Mouse (Mus musculus): ENCODE measurements around the gene Cyb561d1.
"Not testable (repeated sequence)": the region's sequence is repeated elsewhere in the genome, so short reads cannot be mapped to it uniquely, and the experiment has no call there.

The Cyb561d1 gene

DNA sequence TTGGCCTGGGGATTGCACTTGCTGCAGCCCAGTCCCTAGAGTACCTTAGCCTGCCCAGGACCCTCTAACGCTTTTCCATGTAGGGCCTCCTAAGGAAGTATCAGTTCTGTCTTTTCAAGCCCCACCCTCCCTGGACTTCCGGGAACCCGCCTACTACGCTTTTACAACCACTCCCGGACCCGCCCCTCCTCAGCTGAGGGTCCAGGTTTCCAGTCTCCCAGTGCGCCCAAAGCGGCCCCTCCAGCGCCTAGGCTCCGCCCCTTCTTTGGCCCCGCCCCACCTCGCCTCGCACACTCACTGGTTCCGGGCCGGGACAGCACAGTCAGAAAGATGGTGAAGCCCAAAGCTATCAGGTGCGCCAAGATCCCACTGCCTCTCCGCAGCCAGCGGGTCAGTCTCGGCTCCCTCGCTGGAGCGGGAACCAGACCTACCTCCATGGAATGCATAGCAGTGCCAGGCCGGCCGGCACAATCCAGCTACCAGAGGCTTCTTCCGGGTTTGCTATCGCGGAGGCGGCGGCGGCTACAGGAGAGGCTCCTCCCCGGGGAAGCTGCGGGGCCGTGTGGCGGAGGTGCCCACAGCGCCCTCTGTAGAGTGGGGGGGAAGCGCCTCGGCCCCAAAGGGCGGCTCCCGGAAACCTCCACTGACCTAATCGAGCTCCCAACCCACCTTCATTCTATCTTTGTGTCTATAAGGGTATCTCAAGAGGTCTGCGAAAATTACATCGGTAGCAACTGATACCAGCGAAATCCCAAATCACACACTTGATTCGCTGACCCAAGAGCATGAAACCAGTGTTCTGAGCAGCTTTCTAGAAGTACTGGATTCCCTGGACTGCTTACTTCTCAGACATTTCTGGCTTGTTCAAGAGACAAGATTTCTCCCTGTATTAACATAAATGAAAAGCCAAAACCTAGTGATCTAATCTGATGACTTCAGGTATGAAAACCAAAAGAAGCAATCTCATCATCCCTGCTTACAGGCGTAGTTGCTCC is at the start of gene Cyb561d1:
Gene Cyb561d1 (minus strand): TSS at position 884 of the 995 bp plus-strand sequence.
- peak; percentile 39 for ATAC-seq (ENCODE audit: low TSS enrichment)

GRCm38 (mm10) chr3:108246857-108247256 is 45.8 kb upstream of the Cyb561d1 start:
- no peak for ATAC-seq (ENCODE audit: low TSS enrichment)

DNA sequence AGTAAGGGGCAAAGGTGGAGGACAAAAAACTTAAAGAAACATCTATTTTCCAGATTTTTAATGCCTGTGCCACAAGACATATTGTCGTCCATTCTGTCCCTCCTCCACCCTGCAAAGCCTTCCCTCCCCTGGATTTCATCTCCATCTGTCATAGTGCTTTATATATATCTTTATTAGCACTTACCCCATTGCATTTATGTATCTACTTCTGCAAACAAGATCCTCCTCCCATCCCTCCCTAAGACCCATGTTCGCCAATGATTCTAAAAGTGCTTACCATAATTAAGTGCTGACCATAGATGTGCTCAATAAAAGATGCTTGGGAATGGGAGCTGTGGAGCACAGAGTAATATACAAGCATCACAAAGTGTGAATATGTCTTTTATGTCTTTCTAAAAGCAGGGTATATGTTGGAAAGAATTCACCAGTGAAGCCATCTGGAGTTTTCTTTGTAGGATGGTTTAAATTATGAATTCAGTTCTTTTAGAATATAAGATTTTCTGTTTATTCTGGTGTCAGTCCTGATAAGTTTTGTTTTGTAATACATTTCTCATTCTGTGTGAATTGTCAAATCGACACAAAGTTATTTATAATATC is 40.3 kb upstream of the Cyb561d1 start:
- ATAC-seq (ENCODE audit: low TSS enrichment), result peak; percentile 81

DNA sequence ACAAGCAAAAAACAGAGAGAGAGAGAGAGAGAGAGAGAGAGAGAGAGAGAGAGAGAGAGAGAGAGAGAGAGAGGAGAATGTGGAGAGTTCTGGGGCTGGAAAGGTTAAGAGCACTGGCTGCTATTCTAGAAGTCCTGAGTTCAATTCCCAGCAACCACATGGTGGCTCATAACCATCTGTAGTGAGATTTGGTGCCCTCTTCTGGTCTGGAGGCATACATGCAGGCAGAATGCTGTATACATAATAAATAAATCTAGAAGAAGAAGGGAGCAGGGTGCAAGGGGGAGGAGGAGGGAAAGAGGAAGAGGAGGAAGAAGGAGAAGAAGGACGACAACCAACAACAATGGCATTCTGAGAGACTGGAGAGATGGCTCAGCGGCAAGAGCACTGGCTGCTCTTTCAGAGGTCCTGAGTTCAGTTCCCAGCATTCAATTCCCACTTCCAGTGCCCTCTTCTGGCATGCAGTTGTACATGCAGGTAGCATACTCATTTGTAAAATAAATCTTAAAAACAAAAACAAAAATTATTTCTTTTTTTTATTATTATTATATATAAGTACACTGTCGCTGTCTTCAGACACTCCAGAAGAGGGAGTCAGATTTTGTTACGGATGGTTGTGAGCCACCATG is 36.6 kb upstream of the Cyb561d1 start:
- not testable (repeated sequence) for ATAC-seq (ENCODE audit: low TSS enrichment)

- ATAC-seq (ENCODE audit: low TSS enrichment), result no peak
Observed at GRCm38 (mm10) chr3:108231646-108232045, 30.6 kb upstream of the Cyb561d1 start.

DNA sequence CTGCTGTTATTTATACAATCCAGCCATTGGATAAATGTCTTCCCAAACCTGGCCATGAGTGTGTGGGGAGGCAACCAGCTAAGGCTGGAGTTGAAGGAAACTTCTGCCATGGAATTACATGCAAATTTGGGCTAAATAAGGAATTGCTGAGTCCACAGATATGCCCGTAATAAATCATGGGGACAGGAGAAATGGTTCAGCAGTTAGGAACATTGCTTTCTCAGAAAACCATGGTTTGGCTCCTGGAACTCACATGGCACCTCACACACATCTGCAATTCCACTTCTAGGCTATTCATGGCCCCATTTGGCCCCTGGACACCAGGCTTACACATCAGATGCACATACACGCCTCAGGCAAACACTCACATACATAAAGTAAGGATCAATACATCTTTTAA is 26.5 kb upstream of the Cyb561d1 start:
- no peak for ATAC-seq (ENCODE audit: low TSS enrichment)

- peak; percentile 32; the same call in 1 of the 2 replicates for ATAC-seq (ENCODE audit: low TSS enrichment)
Observed at GRCm38 (mm10) chr3:108226558-108227350, 25.7 kb upstream of the Cyb561d1 start, which contains the start of gene Sypl2. Sypl2 (minus strand) TSS chr3:108226648.

GRCm38 (mm10) chr3:108225711-108226557 is 24.9 kb upstream of the Cyb561d1 start:
- peak; percentile 45 for ATAC-seq (ENCODE audit: low TSS enrichment)

DNA sequence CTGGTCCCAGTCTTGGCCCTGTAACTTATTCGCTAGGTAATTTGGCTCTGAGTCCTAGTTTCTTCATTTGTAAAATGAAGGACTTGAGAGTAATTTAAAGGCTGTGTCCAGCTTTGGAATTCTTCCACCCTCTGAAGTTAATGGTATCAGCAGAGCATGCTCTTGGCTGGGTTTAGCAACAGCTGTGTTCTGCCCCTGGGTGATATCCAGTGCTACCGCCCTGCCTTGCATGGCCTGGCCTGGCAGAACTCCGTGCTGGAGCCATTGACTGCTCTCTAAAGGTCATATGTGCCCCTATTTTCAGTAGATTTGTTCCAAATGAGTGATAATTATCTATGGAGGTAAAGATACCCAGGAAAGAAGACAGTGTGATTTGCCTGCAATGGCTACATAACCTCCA is 19.6 kb upstream of the Cyb561d1 start:
- ATAC-seq (ENCODE audit: low TSS enrichment), result no peak

DNA sequence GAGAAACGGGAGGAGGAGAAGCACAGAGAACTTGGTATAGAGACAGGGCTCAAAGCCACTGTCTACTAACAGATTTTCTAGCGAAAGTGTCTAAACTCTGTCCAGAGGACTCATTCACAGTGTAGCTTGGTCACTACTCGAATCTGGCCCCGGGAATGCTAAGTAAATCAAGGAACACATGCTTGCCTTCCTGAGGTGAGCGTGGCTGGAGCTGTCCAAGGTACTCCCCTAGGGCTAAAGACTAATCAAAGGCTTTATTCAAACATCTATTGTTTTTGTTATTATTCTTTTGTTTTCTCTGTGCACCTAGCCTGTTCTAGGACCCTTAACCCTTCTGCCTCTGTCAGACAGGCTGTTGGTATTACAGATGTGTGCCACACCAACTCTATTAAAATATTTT is 13.7 kb upstream of the Cyb561d1 start:
- ATAC-seq (ENCODE audit: low TSS enrichment), result no peak

DNA sequence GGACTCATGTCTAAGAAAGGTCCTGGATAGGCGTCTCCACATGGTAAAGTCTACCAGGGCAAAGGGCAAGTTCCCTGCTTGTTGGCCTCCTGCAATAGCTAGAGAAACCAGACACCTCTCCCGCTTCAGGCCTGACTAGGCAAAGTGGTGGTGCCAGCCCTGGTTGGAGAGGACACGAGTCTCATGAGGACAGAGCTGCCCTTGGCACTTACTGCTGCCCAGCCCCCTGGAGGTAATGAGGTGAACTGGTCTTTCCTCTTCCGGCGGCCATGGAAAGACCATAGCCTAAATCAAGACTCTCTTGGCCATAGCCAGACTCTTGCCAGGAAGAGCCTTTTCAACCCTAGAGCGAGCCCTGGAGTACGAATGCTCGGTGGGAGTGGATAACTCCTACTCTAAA is 11.4 kb upstream of the Cyb561d1 start:
- no peak for ATAC-seq (ENCODE audit: low TSS enrichment)

GRCm38 (mm10) chr3:108211845-108212244 is 10.8 kb upstream of the Cyb561d1 start:
- no peak for ATAC-seq (ENCODE audit: low TSS enrichment)

DNA sequence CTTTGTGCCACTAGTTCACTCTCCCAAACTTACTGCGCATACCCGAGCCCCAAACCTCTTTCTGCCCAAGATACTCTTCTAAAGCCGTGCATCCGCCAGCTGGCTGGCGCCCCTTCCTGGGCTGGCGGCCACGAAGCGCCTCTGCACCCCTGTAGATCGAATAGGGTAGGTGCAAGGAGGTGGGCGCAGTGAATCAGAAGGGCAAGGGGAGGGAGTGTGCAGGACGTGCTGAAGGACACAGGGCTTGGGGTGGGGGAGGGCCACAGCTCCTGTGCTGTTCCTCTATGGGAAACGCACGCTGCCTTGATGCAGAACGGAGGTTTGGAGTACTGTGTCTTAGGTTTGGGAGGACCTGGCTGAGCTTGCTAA is 9.7 kb upstream of the Cyb561d1 start, which contains the start of gene Atxn7l2:
Gene Atxn7l2 (minus strand): TSS at position 164 of the 369 bp plus-strand sequence.
- ATAC-seq (ENCODE audit: low TSS enrichment), result peak; percentile 64

- peak; percentile 80 for ATAC-seq (ENCODE audit: low TSS enrichment)
Observed at GRCm38 (mm10) chr3:108209946-108210770, 9.1 kb upstream of the Cyb561d1 start.

DNA sequence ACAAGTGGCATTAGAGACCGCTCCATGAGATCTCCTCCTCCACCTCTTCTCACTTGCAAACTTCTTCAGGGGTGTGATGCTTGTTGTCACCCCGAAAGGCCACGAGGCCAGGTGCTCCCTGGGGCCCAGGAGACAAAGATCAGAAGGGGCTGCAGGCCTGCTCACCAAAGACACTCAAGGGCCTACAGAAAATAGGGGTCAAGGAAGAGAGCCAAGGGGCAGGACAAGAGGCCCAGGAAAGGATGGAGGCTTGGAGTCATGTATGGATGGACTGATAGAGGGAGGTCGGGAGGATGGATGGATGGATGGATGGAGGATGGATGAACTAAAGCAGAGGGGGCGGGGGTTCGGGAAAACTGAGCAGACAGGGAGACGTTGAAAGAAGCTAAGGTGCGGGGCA is 8.5 kb upstream of the Cyb561d1 start:
- no peak for ATAC-seq (ENCODE audit: low TSS enrichment)

DNA sequence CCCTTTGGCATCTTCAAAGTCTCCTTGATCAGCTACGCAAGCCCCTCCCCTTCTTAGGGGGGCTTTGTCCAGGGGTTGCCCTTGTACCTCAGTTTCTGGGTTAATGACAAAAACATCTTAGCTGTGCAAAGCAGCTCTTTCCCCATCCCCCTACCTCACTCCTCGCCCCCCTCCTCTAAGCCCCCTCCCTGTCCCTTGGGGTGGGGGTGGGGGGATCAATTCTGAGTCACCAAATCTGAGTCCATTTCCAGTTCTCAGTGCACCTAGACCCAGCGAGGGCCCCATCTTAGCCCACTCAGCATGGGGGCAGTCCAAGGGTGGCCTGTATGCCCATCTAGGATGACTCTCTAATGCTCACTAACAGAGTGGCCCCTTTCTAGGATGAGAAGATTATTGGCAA is 8.0 kb upstream of the Cyb561d1 start:
- ATAC-seq (ENCODE audit: low TSS enrichment), result no peak

DNA sequence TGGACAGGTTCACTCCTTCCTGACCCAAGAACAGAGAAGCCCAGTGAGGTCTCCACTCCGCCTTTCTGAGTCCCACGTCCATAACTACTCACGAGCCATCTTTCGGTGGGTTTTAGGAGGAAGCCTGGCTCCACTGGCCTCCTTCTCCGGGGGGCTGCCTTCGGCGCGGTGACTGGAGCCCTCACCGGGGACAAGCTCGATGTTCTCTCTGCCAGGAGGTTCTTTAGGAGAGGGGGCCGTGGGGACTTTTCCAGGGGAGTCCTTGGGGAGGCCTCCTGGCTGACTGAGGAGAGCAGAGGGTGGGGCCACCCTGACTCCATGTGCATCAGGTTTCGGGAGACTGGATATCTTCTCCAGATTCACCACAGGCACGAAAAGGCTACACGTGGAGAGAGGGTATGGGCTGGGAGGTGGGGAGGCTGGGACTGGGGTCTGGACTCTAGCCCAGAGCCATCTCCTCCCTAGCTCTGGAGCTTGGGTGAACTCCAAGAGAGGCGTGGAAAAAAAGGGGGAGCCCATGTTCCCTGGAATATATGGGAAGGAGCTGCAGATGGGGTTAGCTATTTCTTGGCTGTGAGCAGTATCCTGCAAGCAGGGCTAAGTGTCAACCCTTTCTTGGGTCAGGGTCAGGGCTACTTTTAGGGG is 5.8 kb upstream of the Cyb561d1 start:
- no peak for ATAC-seq (ENCODE audit: low TSS enrichment)

GRCm38 (mm10) chr3:108205601-108206000 is 4.6 kb upstream of the Cyb561d1 start:
- no peak for ATAC-seq (ENCODE audit: low TSS enrichment)

DNA sequence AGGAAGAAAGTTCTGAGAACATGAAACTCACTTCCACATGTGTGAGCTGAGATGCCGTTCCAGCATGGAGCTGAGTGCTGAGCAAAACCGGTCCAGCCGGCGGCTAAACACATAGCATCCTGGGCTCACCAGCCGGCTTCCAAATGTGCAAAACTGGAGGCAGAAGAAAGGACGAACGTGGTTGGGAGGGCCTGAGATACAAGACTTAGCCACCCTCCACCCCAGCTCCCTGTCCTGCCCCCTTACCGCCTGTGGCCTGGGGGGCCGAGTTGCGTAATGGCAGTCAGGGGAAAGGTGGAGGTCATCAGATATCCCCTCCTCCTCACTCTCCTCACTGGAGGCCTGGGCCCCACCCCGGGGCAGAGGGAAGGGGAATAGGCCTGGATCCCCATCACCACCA is 3.5 kb upstream of the Cyb561d1 start:
- ATAC-seq (ENCODE audit: low TSS enrichment), result no peak

Measured in frontal cortex, adult (tissue).